Mouse (Mus musculus) Patski (cell line): ENCODE results near the gene Etv3. TPM values are rescaled to one million over a fixed set of nuclear protein-coding genes. Genes with fewer than 3 reads are reported as not detected.

Source experiments
- ATAC-seq: fragments of 100-300 bp; one replicate; pipeline ENCODE4 v1.8.0; 2021
- CTCF ChIA-PET: fragments of 350-600 bp; sonication (Branson Sonifier 250); formaldehyde crosslinking; loops from one replicate; lab custom pipeline; 2022; ENCODE audit warnings: inconsistent platforms; lab: Charles Lee
- POLR2A ChIA-PET: fragments of 350-600 bp; sonication (Branson Sonifier 250); formaldehyde crosslinking; loops from one replicate; lab custom pipeline; 2022; ENCODE audit warnings: antibody characterized with exemption, inconsistent platforms; lab: Charles Lee
- DNase-seq: peaks from one replicate; pipeline ENCODE4 v3.0.0-alpha.2; 2011; ENCODE audit warnings: low read depth, low spot score
- H3K27me3 ChIP-seq: fragments of 371-371 bp; one replicate; pipeline ENCODE4 v1.5.1; 2021
- CTCF ChIP-seq: fragments of 100-300 bp; IDR thresholded peaks from one replicate; pipeline ENCODE4 v1.5.1; 2021
- in situ Hi-C: fragments of 300-500 bp; cut with MboI; formaldehyde crosslinking; loops from 3 replicates; pipeline ENCODE4 v1.11.1; 2018; ENCODE audit warnings: low pct_unique_long_range_greater_than_20kb, mixed read lengths
- polyA plus RNA-seq: library from polyadenylated mRNA; unstranded; gene quantifications from one replicate; pipeline ENCODE4 v1.2.3, GENCODE M21; 2021

The Etv3 gene
- polyA plus RNA-seq, 1 experiment from 2014 or later = 17.7 TPM

DNA sequence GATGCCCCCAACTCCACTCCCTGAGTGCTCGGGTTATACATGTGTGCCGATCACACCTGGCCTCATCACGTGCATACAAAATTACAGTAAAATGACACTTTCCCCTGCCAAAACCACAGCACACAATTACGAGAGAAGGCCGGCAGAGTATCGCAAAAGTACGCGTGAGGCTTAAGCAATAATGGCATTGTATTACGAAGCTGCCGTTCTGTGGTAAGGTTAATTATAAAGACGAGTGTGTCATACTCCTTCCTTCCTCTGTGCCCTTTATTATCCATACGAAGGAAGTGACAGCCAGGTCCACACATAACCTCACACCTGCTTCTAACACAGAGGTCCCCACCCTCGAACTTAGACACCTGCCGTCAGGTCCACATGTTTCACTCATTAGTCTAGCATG, 42.3 kb downstream of the Etv3 start:
- ChIA-PET CTCF (no interaction called here), POLR2A (no interaction called here)
- TF ChIP-seq CTCF = no peak
- DNase-seq (no peak), ATAC-seq (no peak)
- H3K27me3 ChIP-seq = no peaks in the 10 kb centered on the region
- in situ Hi-C loops = loop anchor here (10.0 kb wide), 1 partner anchor 533 kb away; no protein-coding TSS in a partner anchor

DNA sequence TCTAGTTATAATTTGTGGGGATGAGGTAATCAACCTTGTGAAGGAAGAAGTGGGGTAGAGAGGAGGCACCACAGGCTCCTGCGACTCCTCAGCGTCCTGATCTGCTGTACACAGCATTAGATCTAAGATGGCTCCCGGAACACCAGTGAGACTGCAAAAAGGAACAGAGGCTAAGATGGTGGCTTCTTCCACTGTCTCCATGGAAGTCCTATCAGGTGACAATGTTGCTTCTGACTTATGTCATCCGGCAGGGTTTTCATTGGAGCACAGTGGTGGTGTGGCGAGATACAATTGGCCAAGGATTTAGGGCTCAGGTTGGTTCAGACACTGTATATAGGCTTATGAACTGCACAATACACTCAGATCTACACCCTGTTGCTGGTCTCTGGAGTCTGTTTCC, 43.5 kb downstream of the Etv3 start:
- DNase-seq = no peak
- CTCF ChIA-PET = no interaction called here
- POLR2A ChIA-PET = no interaction called here
- TF ChIP-seq CTCF = no peak
- no peak for ATAC-seq
- H3K27me3 ChIP-seq = peaks cover under 1% of the 10 kb centered on the region
- in situ Hi-C loops = loop anchor here (10.0 kb wide), 1 partner anchor 534 kb away; no protein-coding TSS in a partner anchor

DNA sequence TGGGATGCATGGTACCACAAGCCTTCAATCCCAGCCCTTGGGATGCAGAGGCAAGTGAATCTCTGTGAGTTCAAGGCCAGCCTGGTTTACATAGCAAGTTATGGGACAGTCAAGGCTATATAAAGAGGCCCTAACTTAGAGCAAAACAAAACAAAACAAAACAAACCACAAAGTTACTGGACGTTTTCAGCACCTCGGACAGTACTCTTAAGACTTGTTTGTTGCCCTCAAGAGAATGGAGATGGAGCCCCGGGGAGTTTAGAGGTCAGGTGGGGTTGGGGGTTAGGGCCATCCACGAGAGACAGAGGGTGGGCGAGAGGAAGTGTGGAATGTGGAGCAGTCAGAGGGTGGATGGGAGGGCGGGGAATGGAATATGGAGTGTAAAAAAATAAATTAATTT, 50.6 kb downstream of the Etv3 start:
- CTCF ChIA-PET = no interaction called here
- DNase-seq (no peak), ATAC-seq (no peak)
- POLR2A ChIA-PET = no interaction called here
- peaks cover 2% of the 10 kb centered on the region for H3K27me3 ChIP-seq
- TF ChIP-seq CTCF = no peak
- in situ Hi-C loops = no loop called here

DNA sequence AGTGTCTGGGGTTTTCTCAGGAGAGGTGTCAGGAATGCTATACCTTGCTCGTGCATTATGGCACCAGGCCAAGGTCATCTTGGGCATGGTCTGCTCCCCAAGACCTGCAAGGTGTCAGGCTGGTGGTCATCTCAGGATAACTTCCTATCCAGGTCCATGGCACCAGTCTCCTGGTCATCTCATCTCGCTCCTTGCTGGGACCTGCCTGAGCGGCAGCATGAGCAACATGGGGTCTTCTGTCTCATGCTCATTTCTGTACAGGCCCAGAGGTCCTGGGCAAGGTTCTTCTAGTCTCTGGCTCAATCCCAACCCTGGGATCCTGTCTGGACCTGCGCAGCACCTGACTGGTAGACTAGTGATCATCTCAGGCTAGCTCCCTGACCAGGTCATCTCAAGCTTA, 57.1 kb downstream of the Etv3 start:
- ChIA-PET CTCF (no interaction called here), POLR2A (no interaction called here)

More for the DNA sequence above, 57.1 kb downstream of the Etv3 start:
- ATAC-seq (no peak), DNase-seq (no peak)
- in situ Hi-C loops = no loop called here
- H3K27me3 ChIP-seq = no peaks in the 10 kb centered on the region
- TF ChIP-seq CTCF = no peak

Other genes starting within 250 kb of the Etv3 start
- not detected for gene Cd5l, start 167.5 kb upstream of the Etv3 start, polyA plus RNA-seq
- 0.22 TPM for gene Fcrl1, start 149.0 kb upstream of the Etv3 start, polyA plus RNA-seq
- gene Fcrl5, start 89.6 kb upstream of the Etv3 start, polyA plus RNA-seq = not detected
- gene Arhgef11, start 92.2 kb downstream of the Etv3 start, polyA plus RNA-seq = 41.9 TPM
- gene Lrrc71, start 223.2 kb downstream of the Etv3 start, polyA plus RNA-seq = 0.12 TPM